Mouse (Mus musculus) E14TG2a.4 (cell line): ENCODE data around the gene Dock4.

ENCODE experiments used
- CTCF ChIP-seq: conservative IDR thresholded peaks from 2 replicates; pipeline ENCODE4 v1.5.1; 2014; ENCODE audit warnings: low read length
- POU5F1 ChIP-seq: IDR thresholded peaks from 2 replicates; pipeline ENCODE4 v1.6.1; 2014; ENCODE audit warnings: low read length, borderline replicate concordance

DNA sequence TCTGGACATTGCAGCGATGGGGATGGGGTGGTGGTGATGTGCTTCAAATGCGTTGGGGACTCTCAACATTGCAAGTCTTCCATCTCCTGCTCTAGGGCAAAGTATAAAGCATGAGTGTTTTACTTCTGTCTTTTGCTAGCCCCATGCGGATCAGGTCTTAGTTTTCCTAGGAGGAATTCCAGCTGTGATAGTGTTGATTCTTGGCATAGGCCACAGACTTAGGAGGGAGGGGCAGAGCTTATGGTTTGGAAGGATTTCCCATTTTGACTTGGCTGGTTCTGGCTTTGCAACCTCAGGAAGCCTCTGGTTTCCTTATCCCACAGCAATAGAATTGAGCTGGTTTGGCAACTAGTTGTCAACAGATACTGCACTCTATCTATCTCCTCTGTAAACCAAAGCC is 58.9 kb downstream of the Dock4 start:
- TF ChIP-seq CTCF (no peak), POU5F1 (no peak)
